Mouse (Mus musculus) retina, embryonic 14.5 days (tissue): ENCODE results near the gene Wfikkn1.

ENCODE experiments used
- DNase-seq: peaks from one replicate; pipeline ENCODE4 v3.0.0-alpha.2; 2015; ENCODE audit warnings: low spot score

The Wfikkn1 gene

GRCm38 (mm10) chr17:25837076-25837410 is 43.6 kb downstream of the Wfikkn1 start, which contains the start of gene Rhbdl1:
TSS of gene Rhbdl1 (minus strand) at chr17:25837295.
- peak; percentile 60 for DNase-seq

- no peak for DNase-seq
Observed at GRCm38 (mm10) chr17:25836397-25837075, 44.1 kb downstream of the Wfikkn1 start.

DNA sequence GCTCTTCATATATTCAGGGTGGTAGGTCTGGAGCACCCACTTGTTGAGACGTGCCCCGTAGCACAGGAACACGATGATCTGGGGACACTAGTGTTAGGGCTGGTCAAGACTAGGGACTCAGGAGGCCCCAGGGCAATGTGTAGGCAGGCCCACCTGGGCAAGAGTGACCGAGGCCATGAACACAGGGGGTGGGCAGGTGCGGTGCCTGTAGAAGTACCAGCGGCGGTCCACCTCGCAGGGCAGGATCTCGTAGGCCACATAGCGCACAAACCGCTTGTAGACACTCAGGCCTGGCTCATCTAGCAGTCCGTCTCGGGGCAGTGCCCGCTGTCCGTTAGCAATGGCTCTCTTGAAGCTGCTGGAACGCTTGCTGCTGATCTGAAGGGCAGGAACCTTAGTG is 44.8 kb downstream of the Wfikkn1 start:
- no peak for DNase-seq

GRCm38 (mm10) chr17:25835301-25835700 is 45.4 kb downstream of the Wfikkn1 start:
- DNase-seq: no peak

- DNase-seq: no peak
Observed at GRCm38 (mm10) chr17:25834595-25835222, 45.9 kb downstream of the Wfikkn1 start.

GRCm38 (mm10) chr17:25833961-25834594 is 46.6 kb downstream of the Wfikkn1 start:
- no peak for DNase-seq

DNA sequence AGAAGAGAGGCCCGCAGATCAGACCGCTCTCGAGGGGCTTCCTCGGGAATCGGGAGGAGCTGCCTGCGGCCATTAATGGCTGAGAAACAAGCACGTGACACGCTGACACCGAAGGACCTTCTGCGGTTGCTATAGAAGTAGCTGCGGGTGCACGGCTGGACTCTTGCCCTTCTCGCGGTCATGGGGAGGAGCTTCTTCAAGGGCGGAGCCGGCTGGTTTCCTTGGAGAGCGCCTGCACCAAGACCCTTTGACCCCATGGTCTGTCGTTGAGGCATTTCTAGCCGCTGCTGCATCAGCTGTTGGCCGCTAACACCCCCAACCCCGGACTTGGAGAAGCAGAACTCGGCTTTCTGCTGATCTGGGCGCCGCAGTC is 47.4 kb downstream of the Wfikkn1 start, which contains the start of gene Stub1:
Gene Stub1, minus strand, starts transcription at position 114 of the 373 bp plus-strand sequence.
- peak; percentile 92 for DNase-seq

GRCm38 (mm10) chr17:25832436-25833290 is 48.0 kb downstream of the Wfikkn1 start:
- DNase-seq: peak; percentile 100

GRCm38 (mm10) chr17:25831451-25832281 is 49.0 kb downstream of the Wfikkn1 start:
- DNase-seq: no peak

- no peak for DNase-seq
Observed at GRCm38 (mm10) chr17:25830806-25831431, 49.7 kb downstream of the Wfikkn1 start.

DNA sequence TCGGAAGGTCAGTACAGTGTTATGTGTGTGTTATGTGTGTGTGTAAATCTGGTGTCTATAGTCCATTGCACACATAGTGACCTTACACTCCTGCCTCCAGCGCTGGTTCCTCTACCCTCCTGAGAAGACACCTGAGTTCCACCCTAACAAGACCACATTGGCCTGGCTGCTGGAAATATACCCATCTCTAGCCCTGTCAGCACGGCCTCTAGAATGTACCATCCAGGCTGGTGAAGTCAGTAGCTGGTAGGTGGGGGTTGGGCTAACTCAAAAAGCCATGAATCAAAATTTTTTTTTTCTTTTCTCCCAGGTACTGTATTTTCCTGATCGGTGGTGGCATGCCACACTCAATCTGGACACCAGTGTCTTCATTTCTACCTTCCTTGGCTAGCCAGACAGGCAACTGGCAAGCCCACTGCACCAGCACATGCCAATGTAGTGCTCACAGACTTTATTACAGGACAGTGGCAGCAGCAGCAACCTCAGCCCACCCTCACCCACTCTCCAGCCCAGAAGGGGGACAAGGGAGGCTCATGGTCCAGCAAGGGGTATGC is 50.4 kb downstream of the Wfikkn1 start:
- no peak for DNase-seq

DNA sequence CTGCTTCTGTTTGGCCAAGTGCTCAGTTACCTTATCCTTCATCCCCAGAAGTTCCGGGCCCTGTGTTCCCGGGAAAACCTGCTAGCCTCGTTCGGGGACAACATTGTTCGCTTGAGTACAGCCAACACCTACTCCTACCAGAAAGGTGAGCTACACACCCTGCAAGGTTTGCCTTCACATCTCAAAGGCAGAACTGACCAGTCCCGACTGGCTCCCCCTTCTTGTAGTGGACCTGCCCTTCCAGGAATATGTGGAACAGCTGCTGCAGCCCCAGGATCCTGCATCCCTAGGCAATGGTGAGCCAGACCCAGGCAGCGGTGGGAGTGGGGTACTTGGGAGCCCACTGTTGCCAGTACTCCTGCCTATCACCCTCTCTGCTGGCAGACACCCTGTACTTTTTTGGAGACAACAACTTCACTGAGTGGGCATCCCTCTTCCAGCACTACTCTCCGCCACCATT is 51.1 kb downstream of the Wfikkn1 start:
- no peak for DNase-seq

DNA sequence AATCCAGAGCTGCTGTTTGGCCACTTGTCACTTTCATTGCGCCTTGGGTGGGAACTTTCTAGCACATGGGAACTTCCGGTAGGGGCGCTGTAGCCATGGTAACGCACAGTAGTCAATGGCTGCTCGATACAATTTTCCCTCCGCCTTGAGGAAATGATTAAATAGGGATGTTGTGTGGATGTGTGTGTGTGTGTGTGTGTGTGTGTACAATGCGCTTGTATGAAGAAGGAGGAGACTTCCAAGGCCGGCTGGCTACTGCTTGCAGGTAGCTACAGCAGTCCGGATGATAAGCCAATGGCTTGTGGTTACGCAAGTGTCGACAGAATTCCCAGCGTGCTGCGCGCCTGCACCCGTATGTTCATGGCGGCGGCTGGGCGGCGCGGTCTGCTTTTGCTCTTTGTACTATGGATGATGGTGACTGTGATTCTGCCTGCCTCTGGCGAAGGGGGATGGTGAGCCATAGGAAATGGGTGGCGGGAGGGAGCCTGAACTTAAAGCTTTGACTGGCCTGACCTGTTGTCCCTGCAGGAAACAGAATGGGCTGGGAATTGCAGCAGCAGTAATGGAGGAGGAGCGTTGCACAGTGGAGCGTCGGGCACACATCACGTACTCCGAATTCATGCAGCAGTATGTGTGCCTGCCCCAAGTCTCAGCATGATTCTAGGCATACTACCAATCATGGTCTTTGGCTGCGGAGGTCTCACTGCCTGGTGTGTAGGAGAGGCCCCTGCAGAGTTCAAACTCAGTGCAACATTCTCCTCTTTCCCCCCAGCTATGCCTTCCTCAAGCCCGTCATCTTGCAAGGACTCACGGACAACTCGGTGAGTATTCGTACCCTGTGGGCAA is 51.7 kb downstream of the Wfikkn1 start, which contains the start of gene Jmjd8:
Gene Jmjd8, plus strand, starts transcription at position 156 of the 846 bp plus-strand sequence.
- peak; percentile 85 for DNase-seq

- DNase-seq: no peak
Observed at GRCm38 (mm10) chr17:25828223-25828594, 52.4 kb downstream of the Wfikkn1 start.
